Mouse (Mus musculus): Measurements from ENCODE around the gene Ccdc63. TPM values are rescaled to one million over a fixed set of nuclear protein-coding genes. Genes with fewer than 3 reads are reported as not detected.

Gene Ccdc63
- polyA plus RNA-seq, 1 experiment from 2014 or later: 0.04 TPM

DNA sequence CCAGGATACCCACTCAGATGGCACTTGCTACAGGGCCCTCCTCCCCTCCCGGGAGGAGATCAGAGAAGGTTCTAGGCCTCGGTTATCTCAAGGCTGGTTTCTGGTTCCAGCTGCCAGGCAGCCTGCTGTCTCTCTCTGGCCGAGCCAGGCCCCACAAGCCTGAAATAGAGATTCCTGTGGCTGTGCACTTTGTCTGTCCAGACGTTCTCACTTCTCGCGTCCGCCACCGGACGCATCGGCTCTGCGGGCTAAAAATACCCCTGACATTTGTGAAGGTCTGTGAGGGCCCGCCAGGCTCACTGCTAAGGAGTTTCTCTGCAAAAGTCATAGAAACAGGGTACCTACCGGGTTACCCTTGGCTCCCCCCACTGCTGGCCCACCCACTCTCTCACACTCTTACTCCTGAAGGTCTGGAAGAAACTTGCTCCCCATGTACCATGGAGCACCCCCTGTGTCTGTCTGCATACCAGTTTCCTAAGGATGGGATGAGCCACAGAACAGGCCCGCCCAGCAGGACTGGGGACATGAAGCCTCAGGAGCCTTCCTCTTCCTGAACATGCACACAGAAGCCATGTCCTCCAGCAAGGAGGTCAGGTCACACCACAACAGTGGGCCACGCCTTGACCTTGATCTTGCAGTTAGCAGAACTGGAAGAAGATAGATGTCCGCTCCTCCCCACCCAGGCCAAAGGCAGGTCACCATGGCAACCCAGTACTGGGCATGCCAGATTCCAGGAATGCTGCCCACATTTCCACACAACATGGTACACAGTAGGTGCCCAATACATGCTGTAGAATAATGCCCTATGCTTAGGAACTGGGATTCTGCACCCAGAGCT, 69.4 kb downstream of the Ccdc63 start:
- H3K4me3 ChIP-seq (ENCODE audit: low read length): no peak overlapping the region
- H3K36me3 ChIP-seq (ENCODE audit: control insufficient read depth, insufficient read depth, low read length): no peaks in the 10 kb centered on the region
- no peaks in the 10 kb centered on the region for H3K9me3 ChIP-seq (ENCODE audit: control insufficient read depth, low read length)
- no peak overlapping the region for H3K9ac ChIP-seq (ENCODE audit: low read length)
- WGBS: 64% methylated on average over 16 of the region's 16 CpGs
- H3K27me3 ChIP-seq (ENCODE audit: control insufficient read depth, insufficient read depth, low read depth, low read length): no peaks in the 10 kb centered on the region
- H3K4me1 ChIP-seq (replicated peaks; ENCODE audit: control insufficient read depth, insufficient read depth, low read length): no peaks in the 10 kb centered on the region
- no peak overlapping the region for H3K27ac ChIP-seq (ENCODE audit: low read length)
- no peak for ATAC-seq (ENCODE audit: low read depth)
- H3K4me2 ChIP-seq (ENCODE audit: low read depth, low read length): no peak overlapping the region

GRCm38 (mm10) chr5:122068563-122068962, 72.1 kb downstream of the Ccdc63 start:
- H3K4me2 ChIP-seq (ENCODE audit: low read depth, low read length): no peak overlapping the region
- H3K27me3 ChIP-seq (ENCODE audit: control insufficient read depth, insufficient read depth, low read depth, low read length): no peaks in the 10 kb centered on the region
- ATAC-seq (ENCODE audit: low read depth): no peak
- H3K36me3 ChIP-seq (ENCODE audit: control insufficient read depth, insufficient read depth, low read length): no peaks in the 10 kb centered on the region
- no peak overlapping the region for H3K4me3 ChIP-seq (ENCODE audit: low read length)
- no peaks in the 10 kb centered on the region for H3K9me3 ChIP-seq (ENCODE audit: control insufficient read depth, low read length)
- no peak overlapping the region for H3K27ac ChIP-seq (ENCODE audit: low read length)
- no peak overlapping the region for H3K9ac ChIP-seq (ENCODE audit: low read length)
- H3K4me1 ChIP-seq (replicated peaks; ENCODE audit: control insufficient read depth, insufficient read depth, low read length): no peaks in the 10 kb centered on the region
- WGBS: 70% methylated on average over 13 of the region's 13 CpGs

DNA sequence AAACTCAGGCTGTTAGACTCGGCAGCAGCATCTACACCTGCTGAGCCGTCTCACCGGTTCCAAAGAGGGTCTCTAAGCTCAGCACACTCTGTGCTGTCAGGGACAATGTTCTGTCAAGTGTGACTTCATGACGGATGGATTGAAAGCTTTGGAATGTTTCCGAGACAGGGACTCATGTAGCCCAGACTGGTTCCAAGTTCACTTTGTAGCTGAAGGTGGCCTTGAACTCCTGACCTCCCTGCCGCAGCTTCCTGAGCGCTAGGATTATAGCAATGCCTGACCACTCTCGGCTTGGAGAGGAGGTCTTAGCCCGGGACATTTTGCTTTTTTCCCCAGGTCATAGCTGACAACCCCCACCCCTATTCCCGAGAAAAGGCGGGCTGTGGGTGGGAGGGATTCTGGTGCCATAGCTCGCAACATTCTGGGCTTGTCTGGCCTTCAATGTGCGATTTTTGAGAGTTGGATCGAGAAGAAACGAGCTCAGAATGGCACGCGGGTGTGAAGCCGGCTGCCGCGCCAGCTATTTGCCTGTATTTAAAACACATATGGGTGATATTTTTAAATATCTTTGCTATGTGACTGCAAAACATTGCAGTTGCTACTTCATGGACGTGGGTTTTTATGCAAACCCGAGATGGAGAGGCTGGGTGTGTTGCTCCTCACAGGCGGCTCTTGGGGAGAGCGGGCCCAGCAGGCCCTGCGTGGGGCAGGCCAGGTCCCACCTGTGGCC, 77.3 kb downstream of the Ccdc63 start:
- H3K9me3 ChIP-seq (ENCODE audit: control insufficient read depth, low read length): no peaks in the 10 kb centered on the region
- no peaks in the 10 kb centered on the region for H3K27me3 ChIP-seq (ENCODE audit: control insufficient read depth, insufficient read depth, low read depth, low read length)
- no peak overlapping the region for H3K4me3 ChIP-seq (ENCODE audit: low read length)
- peaks cover 4% of the 10 kb centered on the region; the same call in 1 of the 2 replicates for H3K4me1 ChIP-seq (replicated peaks; ENCODE audit: control insufficient read depth, insufficient read depth, low read length)
- H3K27ac ChIP-seq (ENCODE audit: low read length): no peak overlapping the region
- no peaks in the 10 kb centered on the region for H3K36me3 ChIP-seq (ENCODE audit: control insufficient read depth, insufficient read depth, low read length)
- no peak for ATAC-seq (ENCODE audit: low read depth)
- no peak overlapping the region for H3K9ac ChIP-seq (ENCODE audit: low read length)
- no peak overlapping the region for H3K4me2 ChIP-seq (ENCODE audit: low read depth, low read length)
- 67% methylated on average over 25 of the region's 25 CpGs for WGBS

- no peak overlapping the region for H3K9ac ChIP-seq (ENCODE audit: low read length)
- H3K27me3 ChIP-seq (ENCODE audit: control insufficient read depth, insufficient read depth, low read depth, low read length): no peaks in the 10 kb centered on the region
- H3K27ac ChIP-seq (ENCODE audit: low read length): no peak overlapping the region
- H3K36me3 ChIP-seq (ENCODE audit: control insufficient read depth, insufficient read depth, low read length): no peaks in the 10 kb centered on the region
- peaks cover 4% of the 10 kb centered on the region; the same call in 1 of the 2 replicates for H3K4me1 ChIP-seq (replicated peaks; ENCODE audit: control insufficient read depth, insufficient read depth, low read length)
- WGBS: 13% methylated on average over 12 of the region's 12 CpGs
- no peak overlapping the region for H3K4me3 ChIP-seq (ENCODE audit: low read length)
- H3K9me3 ChIP-seq (ENCODE audit: control insufficient read depth, low read length): peaks cover 3% of the 10 kb centered on the region
- H3K4me2 ChIP-seq (ENCODE audit: low read depth, low read length): no peak overlapping the region
- ATAC-seq (ENCODE audit: low read depth): peak; percentile 18; the same call in 1 of the 2 replicates
These were observed 78.1 kb downstream of the Ccdc63 start for GRCm38 (mm10) chr5:122062479-122062878.

GRCm38 (mm10) chr5:122060767-122061333, 79.8 kb downstream of the Ccdc63 start:
- H3K4me2 ChIP-seq (ENCODE audit: low read depth, low read length): no peak overlapping the region
- peaks cover 4% of the 10 kb centered on the region; the same call in 1 of the 2 replicates for H3K4me1 ChIP-seq (replicated peaks; ENCODE audit: control insufficient read depth, insufficient read depth, low read length)
- H3K9ac ChIP-seq (ENCODE audit: low read length): no peak overlapping the region
- H3K36me3 ChIP-seq (ENCODE audit: control insufficient read depth, insufficient read depth, low read length): no peaks in the 10 kb centered on the region
- 0 out of 2 replicates have a peak overlapping the region, but pooled peaks have one; percentile 4 for H3K4me3 ChIP-seq (ENCODE audit: low read length)
- H3K9me3 ChIP-seq (ENCODE audit: control insufficient read depth, low read length): peaks cover 5% of the 10 kb centered on the region
- WGBS: 26% methylated on average over 10 of the region's 12 CpGs
- no peak overlapping the region for H3K27ac ChIP-seq (ENCODE audit: low read length)
- no peaks in the 10 kb centered on the region for H3K27me3 ChIP-seq (ENCODE audit: control insufficient read depth, insufficient read depth, low read depth, low read length)
- ATAC-seq (ENCODE audit: low read depth): peak; percentile 47

GRCm38 (mm10) chr5:122059060-122060017, 81.3 kb downstream of the Ccdc63 start:
- WGBS: 23% methylated on average over 39 of the region's 39 CpGs
- ATAC-seq (ENCODE audit: low read depth): peak; percentile 29; the same call in 1 of the 2 replicates
- Histone ChIP-seq H3K9me3 (ENCODE audit: control insufficient read depth, low read length) (peaks cover 5% of the 10 kb centered on the region), H3K4me1 (replicated peaks; ENCODE audit: control insufficient read depth, insufficient read depth, low read length) (peaks cover 4% of the 10 kb centered on the region; the same call in 1 of the 2 replicates), H3K36me3 (ENCODE audit: control insufficient read depth, insufficient read depth, low read length) (no peaks in the 10 kb centered on the region), H3K4me3 (ENCODE audit: low read length) (peak overlapping the region; percentile 30), H3K9ac (ENCODE audit: low read length) (peak overlapping the region; percentile 12), H3K27ac (ENCODE audit: low read length) (no peak overlapping the region), H3K4me2 (ENCODE audit: low read depth, low read length) (peak overlapping the region; percentile 60), H3K27me3 (ENCODE audit: control insufficient read depth, insufficient read depth, low read depth, low read length) (peaks cover under 1% of the 10 kb centered on the region)

Other genes starting within 250 kb of the Ccdc63 start
- gene Cux2, start 90.7 kb downstream of the Ccdc63 start, polyA plus RNA-seq (2015; fragmentation: Nextera tagmentation; extraction: Ambion mirVana): 1.5 and 2.3 TPM in 2 replicates
- gene Myl2, start 39.9 kb downstream of the Ccdc63 start, polyA plus RNA-seq (2015; fragmentation: Nextera tagmentation; extraction: Ambion mirVana): 12.4 and 12.7 TPM in 2 replicates
- gene Ppp1cc, start 17.5 kb upstream of the Ccdc63 start, polyA plus RNA-seq (2015; fragmentation: Nextera tagmentation; extraction: Ambion mirVana): 214 and 259 TPM in 2 replicates
- gene Hvcn1, start 66.0 kb upstream of the Ccdc63 start, polyA plus RNA-seq (2015; fragmentation: Nextera tagmentation; extraction: Ambion mirVana): 4.4 and 5.0 TPM in 2 replicates
- 6.5 and 7.4 TPM in 2 replicates for gene Tctn1, start 123.6 kb upstream of the Ccdc63 start, polyA plus RNA-seq (2015; fragmentation: Nextera tagmentation; extraction: Ambion mirVana)
- gene Pptc7, start 143.5 kb upstream of the Ccdc63 start, polyA plus RNA-seq (2015; fragmentation: Nextera tagmentation; extraction: Ambion mirVana): 8.6 and 8.9 TPM in 2 replicates
- 10.2 and 11.4 TPM in 2 replicates for gene Rad9b, start 213.4 kb upstream of the Ccdc63 start, polyA plus RNA-seq (2015; fragmentation: Nextera tagmentation; extraction: Ambion mirVana)
- gene Vps29, start 213.5 kb upstream of the Ccdc63 start, polyA plus RNA-seq (2015; fragmentation: Nextera tagmentation; extraction: Ambion mirVana): 210 and 225 TPM in 2 replicates
- gene Gpn3, start 231.1 kb upstream of the Ccdc63 start, polyA plus RNA-seq (2015; fragmentation: Nextera tagmentation; extraction: Ambion mirVana): 76.2 and 76.8 TPM in 2 replicates
- gene Fam216a, start 231.5 kb upstream of the Ccdc63 start, polyA plus RNA-seq (2015; fragmentation: Nextera tagmentation; extraction: Ambion mirVana): 65.2 and 66.5 TPM in 2 replicates